Mouse (Mus musculus) frontal cortex, adult (tissue): ENCODE measurements around the gene Park7.
A peak's percentile ranks its signal among the peaks of the same experiment; 100 is the strongest.

Experiments
- ATAC-seq: cut with Nextera tagmentation; 2 replicates; pipeline ENCODE4 v1.9.2; 2017; ENCODE audit warnings: mild to moderate bottlenecking, moderate library complexity, mixed read lengths; ENCODE audit not compliant: low TSS enrichment

Gene Park7

GRCm38 (mm10) chr4:150914290-150914733 is at the start of gene Park7, which contains the start of gene Tnfrsf9:
Gene Park7 (minus strand): TSS chr4:150914437.
Gene Tnfrsf9 (plus strand): TSS chr4:150914562.
- peak; percentile 73 for ATAC-seq

GRCm38 (mm10) chr4:150963711-150964110 is 49.5 kb upstream of the Park7 start:
- ATAC-seq = no peak

GRCm38 (mm10) chr4:150962231-150962630 is 48.0 kb upstream of the Park7 start:
- no peak for ATAC-seq

- ATAC-seq = no peak
Measured at GRCm38 (mm10) chr4:150958536-150958935, 44.3 kb upstream of the Park7 start.

GRCm38 (mm10) chr4:150957106-150957458 is 42.8 kb upstream of the Park7 start:
- no peak for ATAC-seq

GRCm38 (mm10) chr4:150956369-150957105 is 42.3 kb upstream of the Park7 start:
- ATAC-seq = peak; percentile 44; the same call in 1 of the 2 replicates

GRCm38 (mm10) chr4:150950972-150951371 is 36.7 kb upstream of the Park7 start:
- no peak for ATAC-seq

GRCm38 (mm10) chr4:150944707-150945106 is 30.5 kb upstream of the Park7 start:
- ATAC-seq = peak; percentile 85; the same call in 1 of the 2 replicates

GRCm38 (mm10) chr4:150939991-150940651 is 25.9 kb upstream of the Park7 start:
- ATAC-seq = peak; percentile 14; the same call in 1 of the 2 replicates

GRCm38 (mm10) chr4:150938063-150938452 is 23.8 kb upstream of the Park7 start:
- peak; percentile 73; the same call in 1 of the 2 replicates for ATAC-seq

GRCm38 (mm10) chr4:150937293-150938062 is 23.2 kb upstream of the Park7 start:
- ATAC-seq = peak; percentile 71

- ATAC-seq = no peak
Measured at GRCm38 (mm10) chr4:150933503-150933902, 19.3 kb upstream of the Park7 start.

- no peak for ATAC-seq
Measured at GRCm38 (mm10) chr4:150927789-150928188, 13.6 kb upstream of the Park7 start.

GRCm38 (mm10) chr4:150926924-150927705 is 12.9 kb upstream of the Park7 start:
- no peak for ATAC-seq

- no peak for ATAC-seq
Measured at GRCm38 (mm10) chr4:150925923-150926322, 11.7 kb upstream of the Park7 start.

GRCm38 (mm10) chr4:150924936-150925335 is 10.7 kb upstream of the Park7 start:
- no peak for ATAC-seq

GRCm38 (mm10) chr4:150924308-150924707 is 10.1 kb upstream of the Park7 start:
- ATAC-seq = no peak

GRCm38 (mm10) chr4:150921206-150921605 is 7.0 kb upstream of the Park7 start:
- no peak for ATAC-seq

- no peak for ATAC-seq
Measured at GRCm38 (mm10) chr4:150917336-150918027, 3.2 kb upstream of the Park7 start.

- peak; percentile 51; the same call in 1 of the 2 replicates for ATAC-seq
Measured at GRCm38 (mm10) chr4:150915181-150915906, 1.1 kb upstream of the Park7 start.
